Mouse (Mus musculus) midbrain, embryonic 15.5 days (tissue): ENCODE results near the gene Lca5. TPM values are rescaled to one million over a fixed set of nuclear protein-coding genes. Genes with fewer than 3 reads are reported as not detected.

Experiments
- ATAC-seq: fragments of 200-750 bp; cut with Nextera tagmentation; replicated peaks from 2 replicates; pipeline ENCODE4 v1.8.0; 2017; ENCODE audit warnings: moderate TSS enrichment
- H3K27ac ChIP-seq: fragments of 300-500 bp; sonication (generic); 2 replicates; pipeline ENCODE4 v1.5.1; 2015; ENCODE audit warnings: mild to moderate bottlenecking, inconsistent platforms
- H3K27me3 ChIP-seq: fragments of 300-500 bp; sonication (generic); replicated peaks from 2 replicates; pipeline ENCODE4 v1.6.1; 2015; ENCODE audit warnings: inconsistent platforms
- H3K36me3 ChIP-seq: fragments of 300-500 bp; sonication (generic); replicated peaks from 2 replicates; pipeline ENCODE4 v1.6.1; 2015; ENCODE audit warnings: inconsistent platforms
- H3K4me1 ChIP-seq: fragments of 300-500 bp; sonication (generic); 2 replicates; pipeline ENCODE4 v1.6.1; 2015; ENCODE audit warnings: inconsistent platforms
- H3K4me2 ChIP-seq: fragments of 300-500 bp; sonication (generic); 2 replicates; pipeline ENCODE4 v1.6.1; 2015; ENCODE audit warnings: inconsistent platforms, mild to moderate bottlenecking, moderate library complexity
- H3K4me3 ChIP-seq: fragments of 300-500 bp; sonication (generic); 2 replicates; pipeline ENCODE4 v1.5.1; 2015; ENCODE audit warnings: mild to moderate bottlenecking, inconsistent platforms
- H3K9ac ChIP-seq: fragments of 300-500 bp; sonication (generic); 2 replicates; pipeline ENCODE4 v1.6.1; 2015; ENCODE audit warnings: mild to moderate bottlenecking, inconsistent platforms
- H3K9me3 ChIP-seq: fragments of 300-500 bp; sonication (generic); 2 replicates; pipeline ENCODE4 v1.6.1; 2016; ENCODE audit warnings: inconsistent platforms
- WGBS: fragments of 180-500 bp; shearing (Covaris S2); methylation state at CpG from one replicate; pipeline ENCODE4 v1.1.7; 2015; ENCODE audit warnings: mixed read lengths; 5-methylcytosine and 5-hydroxymethylcytosine counted together
- polyA plus RNA-seq: library from polyadenylated mRNA; unstranded; fragments of >200 nt; fragmentation: Nextera tagmentation; extraction: Ambion mirVana; gene quantifications from 2 replicates; pipeline ENCODE4 v1.2.1, GENCODE M21; 2015

Lca5 gene
- polyA plus RNA-seq, 1 experiment from 2014 or later, result 15.6 TPM

DNA sequence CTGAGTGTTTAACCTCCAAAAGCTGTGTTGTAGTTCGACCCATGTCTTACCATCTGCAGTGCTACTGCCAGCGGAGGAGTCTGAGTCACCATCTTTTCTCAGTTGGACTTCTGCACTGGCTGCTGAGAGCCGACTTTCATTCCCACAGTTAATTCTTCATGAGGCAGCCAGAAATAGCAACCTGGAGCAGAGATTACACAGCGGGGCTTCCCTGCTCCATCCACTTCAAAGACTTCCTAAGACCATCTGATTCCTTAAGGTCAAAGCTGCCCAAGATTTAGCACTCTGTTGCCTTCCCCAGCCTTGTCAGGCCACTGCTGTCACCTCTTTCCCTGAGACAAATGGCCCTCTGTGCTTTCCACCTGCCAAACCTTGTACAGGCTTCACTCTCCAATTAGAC lies 6.4 kb downstream of the Lca5 start:
- H3K27me3 ChIP-seq, result no peaks in the 10 kb centered on the region
- no peak overlapping the region for H3K9ac ChIP-seq
- peaks cover 10% of the 10 kb centered on the region for H3K4me1 ChIP-seq
- H3K4me2 ChIP-seq, result no peak overlapping the region
- H3K36me3 ChIP-seq, result 0 out of 2 replicates have a peak, but pooled peaks cover 2% of the 10 kb centered on the region
- 55% methylated on average over 4 of the region's 4 CpGs for WGBS
- 0 out of 2 replicates have a peak, but pooled peaks have one; percentile 25 for ATAC-seq
- H3K4me3 ChIP-seq, result no peak overlapping the region
- H3K9me3 ChIP-seq, result no peaks in the 10 kb centered on the region
- H3K27ac ChIP-seq, result 0 out of 2 replicates have a peak overlapping the region, but pooled peaks have one; percentile 9

DNA sequence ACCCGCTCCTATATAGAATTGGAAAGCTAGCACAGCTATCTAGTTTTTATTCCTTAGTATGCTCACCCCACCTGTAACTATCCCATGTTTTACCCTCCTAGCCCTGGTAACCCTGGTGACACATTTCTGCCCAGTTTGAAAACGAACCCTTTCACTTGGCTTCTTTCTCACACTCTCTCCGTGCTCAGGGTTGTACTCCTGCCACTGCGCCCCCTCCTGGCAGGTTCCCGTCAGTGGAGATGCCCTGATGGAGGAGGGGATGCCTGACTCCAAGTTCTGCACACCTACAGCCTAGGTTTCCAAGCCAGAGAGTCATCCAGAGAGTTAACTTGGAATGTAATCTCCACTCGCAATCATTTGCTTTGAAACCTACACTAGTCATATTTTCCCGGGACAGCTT lies 7.3 kb downstream of the Lca5 start:
- H3K4me3 ChIP-seq, result no peak overlapping the region
- H3K9me3 ChIP-seq, result no peaks in the 10 kb centered on the region
- WGBS, result 64% methylated on average over 7 of the region's 7 CpGs
- H3K27me3 ChIP-seq, result no peaks in the 10 kb centered on the region
- ATAC-seq, result no peak
- no peak overlapping the region for H3K27ac ChIP-seq
- H3K9ac ChIP-seq, result no peak overlapping the region
- H3K4me1 ChIP-seq, result peaks cover 10% of the 10 kb centered on the region
- H3K4me2 ChIP-seq, result no peak overlapping the region
- H3K36me3 ChIP-seq, result 0 out of 2 replicates have a peak, but pooled peaks cover 2% of the 10 kb centered on the region

DNA sequence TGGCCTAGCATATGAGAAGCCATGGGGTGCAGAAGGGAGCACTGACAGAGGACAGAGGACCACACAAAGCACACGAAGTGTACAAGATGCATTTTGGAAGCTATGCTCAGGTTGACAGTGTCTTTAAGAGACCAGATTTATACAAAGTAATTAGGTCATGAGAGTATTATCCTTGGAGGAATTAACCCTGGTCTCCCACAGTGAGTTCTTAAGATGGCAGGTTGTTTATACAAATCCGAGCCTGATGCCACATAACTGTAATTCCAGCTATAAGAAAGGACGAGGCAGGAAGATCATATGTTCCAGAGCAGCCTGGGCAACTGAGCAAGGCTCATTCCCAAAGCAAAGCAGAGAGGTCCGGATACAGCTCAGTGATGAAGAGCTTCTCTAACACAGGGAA lies 13.0 kb downstream of the Lca5 start:
- H3K36me3 ChIP-seq, result peaks cover 2% of the 10 kb centered on the region; the same call in 1 of the 2 replicates
- no peaks in the 10 kb centered on the region for H3K27me3 ChIP-seq
- H3K27ac ChIP-seq, result no peak overlapping the region
- ATAC-seq, result no peak
- H3K4me1 ChIP-seq, result no peaks in the 10 kb centered on the region
- no peak overlapping the region for H3K4me2 ChIP-seq
- H3K9me3 ChIP-seq, result no peaks in the 10 kb centered on the region
- WGBS, result 84% methylated on average over 4 of the region's 4 CpGs
- H3K4me3 ChIP-seq, result no peak overlapping the region
- H3K9ac ChIP-seq, result no peak overlapping the region

DNA sequence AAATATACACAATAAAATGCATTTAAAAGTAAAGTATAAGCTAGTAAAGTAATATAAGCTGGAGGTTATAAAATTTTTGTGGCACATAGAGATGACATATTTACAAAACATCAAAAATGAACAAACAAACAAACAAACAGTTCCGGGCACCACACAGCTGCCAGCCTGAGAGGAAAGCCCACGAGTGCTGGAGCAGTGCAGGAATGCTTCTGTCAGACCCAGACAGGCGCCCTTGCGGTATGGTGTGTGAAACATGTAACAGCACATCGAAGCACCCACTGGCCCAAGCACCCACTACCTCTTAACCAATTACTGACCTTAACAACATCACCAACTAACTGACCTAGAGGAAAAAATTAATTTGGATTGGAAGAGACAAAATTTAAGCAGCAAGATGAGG lies 22.0 kb downstream of the Lca5 start:
- ATAC-seq, result no peak
- Histone ChIP-seq H3K9me3 (0 out of 2 replicates have a peak, but pooled peaks cover 5% of the 10 kb centered on the region), H3K4me1 (no peaks in the 10 kb centered on the region), H3K4me3 (no peak overlapping the region), H3K27ac (no peak overlapping the region), H3K27me3 (no peaks in the 10 kb centered on the region), H3K36me3 (peaks cover 16% of the 10 kb centered on the region), H3K9ac (no peak overlapping the region), H3K4me2 (no peak overlapping the region)
- 90% methylated on average over 5 of the region's 5 CpGs for WGBS

DNA sequence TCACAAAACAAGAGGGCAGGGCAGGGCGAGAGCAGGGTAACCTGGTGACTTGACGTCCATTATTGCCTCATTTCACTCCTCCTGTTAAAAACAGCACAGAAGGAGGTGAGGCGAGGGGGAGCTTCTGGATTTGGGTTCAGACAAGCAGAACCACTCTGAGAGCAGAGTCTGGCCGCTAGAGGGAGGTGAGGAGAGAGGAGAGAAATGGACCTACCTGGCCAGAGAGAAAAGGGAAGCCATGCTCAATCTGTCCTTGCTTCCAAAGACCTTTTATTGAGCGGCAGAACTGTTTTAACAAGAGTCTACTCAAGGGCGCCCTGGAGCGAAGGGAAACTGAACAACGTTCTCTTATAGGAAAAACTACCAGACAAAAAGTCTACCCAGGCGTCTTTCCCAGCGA lies 27.9 kb downstream of the Lca5 start:
- no peaks in the 10 kb centered on the region for H3K4me1 ChIP-seq
- peaks cover 12% of the 10 kb centered on the region for H3K36me3 ChIP-seq
- no peak overlapping the region for H3K27ac ChIP-seq
- H3K4me2 ChIP-seq, result no peak overlapping the region
- no peak for ATAC-seq
- 80% methylated on average over 10 of the region's 10 CpGs for WGBS
- no peak overlapping the region for H3K9ac ChIP-seq
- no peak overlapping the region for H3K4me3 ChIP-seq
- H3K9me3 ChIP-seq, result 0 out of 2 replicates have a peak, but pooled peaks cover 5% of the 10 kb centered on the region
- H3K27me3 ChIP-seq, result no peaks in the 10 kb centered on the region

DNA sequence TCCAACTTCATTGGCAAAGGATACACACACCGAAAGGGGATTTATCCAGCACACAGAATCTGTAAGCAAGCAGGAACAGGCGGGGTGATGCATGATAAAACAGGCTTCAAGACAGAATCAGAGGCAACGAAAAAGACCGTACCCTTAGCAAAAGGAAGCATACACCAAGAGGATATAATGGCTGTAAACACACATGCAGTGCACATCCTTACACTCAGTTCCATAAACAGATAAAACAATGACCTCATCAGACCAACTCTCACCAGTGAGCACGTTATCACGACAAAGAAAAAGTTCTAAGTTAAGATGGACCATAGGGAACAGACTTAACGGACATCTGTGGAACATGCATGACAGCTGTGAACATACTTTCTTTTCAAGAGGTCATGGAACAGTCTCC lies 35.8 kb downstream of the Lca5 start:
- no peak for ATAC-seq
- Histone ChIP-seq H3K4me1 (no peaks in the 10 kb centered on the region), H3K9me3 (no peaks in the 10 kb centered on the region), H3K27me3 (no peaks in the 10 kb centered on the region), H3K36me3 (no peaks in the 10 kb centered on the region; the same call in 1 of the 2 replicates), H3K4me2 (no peak overlapping the region), H3K27ac (no peak overlapping the region), H3K4me3 (no peak overlapping the region), H3K9ac (no peak overlapping the region)
- 79% methylated on average over 7 of the region's 7 CpGs for WGBS

DNA sequence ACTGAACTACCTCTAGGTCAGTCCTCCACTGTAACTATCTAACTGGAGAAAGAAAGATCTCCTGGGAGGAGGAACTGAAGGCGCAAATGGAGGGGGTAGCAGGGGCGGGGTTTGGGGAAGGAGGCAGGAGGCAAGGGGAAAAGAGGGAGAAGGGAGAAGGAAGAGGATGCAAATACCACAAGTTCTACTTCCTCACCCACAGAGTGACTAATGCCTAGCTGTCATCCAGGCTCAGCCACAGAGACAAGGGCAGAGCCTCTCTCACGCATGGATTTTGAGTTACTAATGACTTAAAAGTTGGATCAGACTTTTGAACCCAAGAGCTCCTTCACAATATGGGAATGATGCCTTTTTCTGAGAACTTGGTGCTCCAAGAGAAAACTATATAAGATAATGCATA lies 40.1 kb downstream of the Lca5 start:
- ATAC-seq, result no peak
- Histone ChIP-seq H3K27me3 (no peaks in the 10 kb centered on the region), H3K4me1 (no peaks in the 10 kb centered on the region), H3K36me3 (0 out of 2 replicates have a peak, but pooled peaks cover 5% of the 10 kb centered on the region), H3K27ac (no peak overlapping the region), H3K4me2 (no peak overlapping the region), H3K4me3 (no peak overlapping the region), H3K9ac (no peak overlapping the region), H3K9me3 (no peaks in the 10 kb centered on the region)
- 58% methylated on average over 3 of the region's 3 CpGs for WGBS

DNA sequence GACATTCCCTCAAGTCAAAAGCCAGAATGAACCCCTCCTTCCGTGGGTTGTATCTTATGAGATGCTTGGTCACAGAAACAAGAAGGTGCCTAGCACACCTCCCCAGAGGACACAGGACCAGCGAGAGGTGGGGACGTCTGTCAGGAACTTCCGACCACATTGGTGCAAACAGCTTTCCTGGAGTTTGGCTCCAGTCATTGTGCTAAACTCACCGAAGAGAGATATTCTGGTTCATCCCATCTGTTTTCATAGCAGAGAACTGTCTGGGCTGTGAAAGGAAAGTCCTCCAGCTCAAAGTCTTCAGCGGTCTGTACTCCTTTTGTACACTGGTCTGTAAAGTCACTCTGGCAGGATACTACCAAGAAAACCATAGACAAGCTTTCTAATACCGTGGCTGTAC lies 41.5 kb downstream of the Lca5 start:
- no peaks in the 10 kb centered on the region for H3K4me1 ChIP-seq
- no peak overlapping the region for H3K4me3 ChIP-seq
- no peak overlapping the region for H3K27ac ChIP-seq
- H3K27me3 ChIP-seq, result no peaks in the 10 kb centered on the region
- no peaks in the 10 kb centered on the region for H3K9me3 ChIP-seq
- ATAC-seq, result no peak
- no peak overlapping the region for H3K9ac ChIP-seq
- 94% methylated on average over 7 of the region's 7 CpGs for WGBS
- 0 out of 2 replicates have a peak, but pooled peaks cover 5% of the 10 kb centered on the region for H3K36me3 ChIP-seq
- H3K4me2 ChIP-seq, result no peak overlapping the region

DNA sequence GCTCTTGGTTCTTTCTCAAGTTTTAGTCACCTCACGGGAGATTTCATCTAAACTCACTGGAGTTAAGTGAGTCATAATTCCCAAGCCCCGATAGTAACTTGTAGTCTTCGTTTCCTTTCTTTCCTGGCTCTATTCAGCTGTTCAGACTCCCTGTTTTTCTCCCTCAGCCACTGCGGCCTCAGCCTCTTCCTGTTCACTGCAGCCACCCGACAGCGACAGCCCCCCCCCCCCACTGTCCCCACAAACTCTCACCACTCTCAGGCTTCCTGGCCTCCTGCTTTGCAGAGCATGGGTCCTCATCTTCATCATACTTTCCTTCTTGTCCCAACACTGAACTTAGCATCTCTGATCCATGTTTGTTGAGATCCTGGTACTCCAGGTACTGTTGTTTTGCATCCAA lies 42.7 kb downstream of the Lca5 start:
- Histone ChIP-seq H3K9ac (no peak overlapping the region), H3K9me3 (no peaks in the 10 kb centered on the region), H3K4me3 (no peak overlapping the region), H3K36me3 (0 out of 2 replicates have a peak, but pooled peaks cover 5% of the 10 kb centered on the region), H3K4me1 (no peaks in the 10 kb centered on the region), H3K27ac (no peak overlapping the region), H3K27me3 (no peaks in the 10 kb centered on the region), H3K4me2 (no peak overlapping the region)
- 75% methylated on average over 6 of the region's 6 CpGs for WGBS
- no peak for ATAC-seq

DNA sequence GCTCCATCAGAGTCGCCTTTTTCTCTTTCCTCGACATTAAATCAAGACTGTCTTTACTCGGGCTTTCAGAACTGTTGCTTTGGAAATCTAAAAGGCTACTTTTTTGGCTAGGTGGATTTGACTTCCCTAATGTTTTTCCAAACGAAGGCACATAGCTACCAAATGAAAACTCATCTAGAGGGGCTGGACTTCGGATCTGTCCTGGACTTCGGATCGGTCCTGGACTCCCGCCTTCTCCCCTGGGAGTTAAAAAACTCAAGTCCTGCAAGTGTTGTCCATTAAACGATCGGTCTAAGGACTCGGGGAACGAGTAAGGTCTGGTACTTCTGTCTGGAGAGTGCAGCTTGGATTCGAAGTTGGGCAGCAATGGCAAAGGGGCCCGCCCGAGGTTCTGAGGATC lies 45.5 kb downstream of the Lca5 start:
- Histone ChIP-seq H3K9me3 (no peaks in the 10 kb centered on the region), H3K9ac (no peak overlapping the region), H3K4me3 (no peak overlapping the region), H3K27me3 (no peaks in the 10 kb centered on the region), H3K36me3 (0 out of 2 replicates have a peak, but pooled peaks cover 5% of the 10 kb centered on the region), H3K27ac (no peak overlapping the region), H3K4me1 (no peaks in the 10 kb centered on the region), H3K4me2 (no peak overlapping the region)
- no peak for ATAC-seq
- 90% methylated on average over 15 of the region's 15 CpGs for WGBS

DNA sequence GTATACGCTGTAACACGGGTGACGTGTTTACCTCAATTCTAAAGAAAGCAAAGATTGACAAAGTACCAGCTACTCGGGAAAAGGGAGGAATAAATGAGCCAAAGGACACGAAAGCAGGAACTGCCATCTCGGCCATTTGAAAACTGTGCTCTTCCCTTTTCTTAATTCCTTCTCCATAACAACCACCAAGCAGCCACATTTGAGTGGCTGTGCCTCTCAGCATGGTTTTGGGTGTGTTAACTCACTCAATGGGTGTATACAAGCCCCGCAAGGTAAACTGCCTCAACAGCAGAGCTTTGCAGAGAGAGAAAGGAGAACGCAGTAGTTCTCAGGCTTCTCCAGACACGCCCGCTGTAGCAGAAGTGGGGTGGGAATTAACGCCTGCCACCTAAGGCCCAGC lies 48.9 kb downstream of the Lca5 start:
- H3K27ac ChIP-seq, result no peak overlapping the region
- H3K4me2 ChIP-seq, result no peak overlapping the region
- H3K27me3 ChIP-seq, result no peaks in the 10 kb centered on the region
- H3K4me1 ChIP-seq, result peaks cover 14% of the 10 kb centered on the region
- no peak for ATAC-seq
- H3K4me3 ChIP-seq, result no peak overlapping the region
- H3K9me3 ChIP-seq, result no peaks in the 10 kb centered on the region
- H3K9ac ChIP-seq, result no peak overlapping the region
- WGBS, result 77% methylated on average over 11 of the region's 11 CpGs
- no peaks in the 10 kb centered on the region for H3K36me3 ChIP-seq

DNA sequence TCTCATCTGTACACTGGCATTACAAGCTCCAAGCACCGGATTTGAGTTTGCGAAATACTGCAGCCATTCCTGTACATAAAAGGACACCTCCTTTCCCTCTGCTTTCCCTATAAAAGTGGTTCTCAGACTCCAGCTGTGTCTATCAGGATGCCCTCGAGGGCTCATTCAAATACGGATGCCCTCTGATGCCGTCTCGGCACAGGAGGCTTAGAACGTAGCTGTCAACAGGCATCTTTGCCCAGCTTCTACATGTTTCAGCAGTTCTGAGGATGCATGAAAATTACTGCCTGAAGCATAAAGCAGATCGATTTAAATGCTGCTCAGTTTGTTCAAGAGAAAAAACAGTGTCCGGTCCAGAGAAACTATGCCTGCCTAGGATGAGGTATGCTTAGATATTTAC lies 51.4 kb downstream of the Lca5 start:
- Histone ChIP-seq H3K4me3 (no peak overlapping the region), H3K4me2 (no peak overlapping the region), H3K36me3 (no peaks in the 10 kb centered on the region), H3K27me3 (no peaks in the 10 kb centered on the region), H3K4me1 (peaks cover 21% of the 10 kb centered on the region), H3K9me3 (no peaks in the 10 kb centered on the region), H3K27ac (no peak overlapping the region), H3K9ac (no peak overlapping the region)
- WGBS, result 56% methylated on average over 9 of the region's 9 CpGs
- ATAC-seq, result peak; percentile 35; the same call in 1 of the 2 replicates

DNA sequence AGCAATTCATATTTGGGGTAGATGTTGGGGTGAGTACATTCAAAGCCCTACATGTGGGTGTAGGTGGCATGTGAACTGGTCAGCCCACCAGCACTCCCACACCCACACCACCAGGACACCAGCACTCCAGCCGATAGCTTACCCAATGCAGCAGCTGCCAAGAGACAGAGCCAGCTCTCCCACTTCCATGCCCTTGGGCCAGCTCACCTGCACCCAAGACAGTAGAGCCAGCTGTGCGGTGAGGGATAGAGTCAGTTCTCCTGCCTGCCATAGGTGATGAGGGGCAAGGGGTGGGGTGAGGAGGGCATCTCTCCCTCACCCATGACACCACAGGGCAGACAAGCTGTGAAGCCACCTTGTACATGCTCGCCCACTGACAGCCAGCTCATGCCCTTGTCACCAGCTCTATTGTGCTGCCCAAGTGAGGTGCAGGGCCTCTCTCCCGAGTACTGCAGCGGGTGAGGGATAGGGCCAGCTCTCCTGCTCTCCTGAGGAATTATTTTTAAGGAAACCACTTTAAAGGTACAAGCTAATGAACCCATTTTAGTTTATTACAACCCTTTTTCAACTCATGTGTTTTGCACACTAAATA lies 54.6 kb downstream of the Lca5 start:
- no peaks in the 10 kb centered on the region for H3K9me3 ChIP-seq
- H3K27me3 ChIP-seq, result no peaks in the 10 kb centered on the region
- no peak overlapping the region for H3K27ac ChIP-seq
- no peak overlapping the region for H3K9ac ChIP-seq
- no peak overlapping the region for H3K4me2 ChIP-seq
- peak; percentile 31; the same call in 1 of the 2 replicates for ATAC-seq
- no peak overlapping the region for H3K4me3 ChIP-seq
- peaks cover 21% of the 10 kb centered on the region for H3K4me1 ChIP-seq
- no peaks in the 10 kb centered on the region for H3K36me3 ChIP-seq
- 85% methylated on average over 5 of the region's 5 CpGs for WGBS
